Mouse (Mus musculus): ENCODE measurements at regions not wholly inside any gene's neighbourhood (a gene's known extent, or its start where the extent isn't known, plus 50 kb on each side); places are given as distances from the start of the nearest gene placed in this dataset.

GRCm38 (mm10) chr10:60932855-60933254 lies 101.5 kb upstream of the Unc5b start:
- no peak for TF ChIP-seq USF2 (conservative IDR thresholded peaks at IDR 0.05; ENCODE audit: low read depth, low read length)
- no peaks in the 10 kb centered on the region for H3K36me3 ChIP-seq (replicated peaks in 1 of 2; ENCODE audit: control insufficient read depth in 1 of 2, insufficient read depth in 1 of 2, low read length in 1 of 2)
- dilution Hi-C loops (cut with MboI; ENCODE audit: extremely low pct_ligation_motif_present, extremely low pct_unique_long_range_greater_than_20kb, low sequenced_read_pairs), result no loop called here
- no peak overlapping the region for H3K4me2 ChIP-seq (ENCODE audit: insufficient read depth, low read depth, poor library complexity, severe bottlenecking)
- no peak for DNase-seq (ENCODE audit: extremely low read depth)
- no peaks in the 10 kb centered on the region for H3K9me3 ChIP-seq (replicated peaks; ENCODE audit: low read length)
- H3K79me2 ChIP-seq (replicated peaks; ENCODE audit: control insufficient read depth, extremely low read depth, insufficient read depth, poor library complexity, severe bottlenecking), result no peaks in the 10 kb centered on the region
- H3K27me3 ChIP-seq (replicated peaks), result peaks cover 88% of the 10 kb centered on the region
- H3K4me1 ChIP-seq (ENCODE audit: control insufficient read depth in 1 of 2, insufficient read depth in 2 of 2), result peaks cover 0 to 6% of the 10 kb centered on the region in 2 experiments; a peak in 2 of 4 replicates
- in situ Hi-C loops (cut with MboI; ENCODE audit: low pct_ligation_motif_present, low pct_unique_long_range_greater_than_20kb, low sequenced_read_pairs), result no loop called here
- H3K4me3 ChIP-seq (replicated peaks in 1 of 3; ENCODE audit: low read depth in 2 of 3, low read length in 2 of 3, poor library complexity in 1 of 3), result no peak overlapping the region
- no peak overlapping the region for H3K27ac ChIP-seq (ENCODE audit: insufficient read depth, low read depth)
- H3K9ac ChIP-seq (ENCODE audit: insufficient read depth, low read depth), result no peak overlapping the region

DNA sequence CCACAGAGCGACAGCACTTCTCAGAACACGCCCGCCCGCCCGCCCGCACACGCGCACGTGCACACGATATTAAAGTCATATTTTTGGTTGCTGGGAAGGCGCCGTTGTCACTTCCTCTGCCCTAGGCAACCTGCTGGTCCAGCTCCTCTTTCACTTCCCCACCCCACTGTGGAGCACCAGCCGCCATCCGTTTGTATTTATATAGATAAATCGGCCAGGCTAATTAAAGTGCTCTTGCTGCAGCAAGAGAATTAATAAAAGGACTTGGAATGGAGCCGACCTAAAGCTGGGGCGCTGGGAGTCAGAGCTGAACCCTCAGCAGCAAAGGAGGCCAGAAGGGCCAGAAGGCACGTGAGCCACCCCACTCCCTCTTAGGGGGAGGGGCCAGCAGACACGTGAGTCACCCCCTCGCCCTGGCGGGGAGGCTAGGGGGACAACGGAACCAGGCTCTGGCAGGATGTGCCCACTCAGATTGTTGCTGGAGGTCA lies 100.6 kb upstream of the Unc5b start:
- Histone ChIP-seq H3K9ac (ENCODE audit: insufficient read depth, low read depth) (no peak overlapping the region), H3K79me2 (replicated peaks; ENCODE audit: control insufficient read depth, extremely low read depth, insufficient read depth, poor library complexity, severe bottlenecking) (no peaks in the 10 kb centered on the region), H3K27me3 (replicated peaks) (peaks cover 87% of the 10 kb centered on the region), H3K4me1 (ENCODE audit: control insufficient read depth in 1 of 2, insufficient read depth in 2 of 2) (peaks cover 0 to 6% of the 10 kb centered on the region in 2 experiments; a peak in 2 of 4 replicates), H3K4me3 (replicated peaks in 1 of 3; ENCODE audit: low read depth in 2 of 3, low read length in 2 of 3, poor library complexity in 1 of 3) (no peak overlapping the region), H3K36me3 (replicated peaks in 1 of 2; ENCODE audit: control insufficient read depth in 1 of 2, insufficient read depth in 1 of 2, low read length in 1 of 2) (no peaks in the 10 kb centered on the region), H3K4me2 (ENCODE audit: insufficient read depth, low read depth, poor library complexity, severe bottlenecking) (no peak overlapping the region), H3K27ac (ENCODE audit: insufficient read depth, low read depth) (no peak overlapping the region), H3K9me3 (replicated peaks; ENCODE audit: low read length) (no peaks in the 10 kb centered on the region)
- no peak for TF ChIP-seq ZKSCAN1 (IDR thresholded peaks at IDR 0.05; ENCODE audit: borderline replicate concordance, low read depth, low read length)
- no peak for TF ChIP-seq ELF1 (IDR thresholded peaks at IDR 0.05; ENCODE audit: low read depth, low read length)
- TF ChIP-seq BHLHE40 (IDR thresholded peaks at IDR 0.05; ENCODE audit: low read depth, low read length), result peak; percentile 85
- TF ChIP-seq TBP (conservative IDR thresholded peaks at IDR 0.05; ENCODE audit: low read depth, low read length), result no peak
- no peak for TF ChIP-seq CTCF (conservative IDR thresholded peaks at IDR 0.05 in 1 of 2, IDR thresholded peaks at IDR 0.05 in 1 of 2; ENCODE audit: low read depth in 2 of 2, low read length in 2 of 2)
- TF ChIP-seq USF2 (conservative IDR thresholded peaks at IDR 0.05; ENCODE audit: low read depth, low read length), result no peak
- TF ChIP-seq POLR2AphosphoS2 (IDR thresholded peaks at IDR 0.05; ENCODE audit: low read depth, low read length), result no peak
- in situ Hi-C loops (cut with MboI; ENCODE audit: low pct_ligation_motif_present, low pct_unique_long_range_greater_than_20kb, low sequenced_read_pairs) (no loop called here), dilution Hi-C loops (cut with MboI; ENCODE audit: extremely low pct_ligation_motif_present, extremely low pct_unique_long_range_greater_than_20kb, low sequenced_read_pairs) (no loop called here)
- no peak for DNase-seq (ENCODE audit: extremely low read depth)

GRCm38 (mm10) chr10:60928646-60929045 lies 97.3 kb upstream of the Unc5b start:
- TF ChIP-seq JUN (IDR thresholded peaks at IDR 0.05; ENCODE audit: insufficient read depth, low read depth, low read length) (no peak), ZNF384 (IDR thresholded peaks at IDR 0.05; ENCODE audit: low read depth, low read length) (no peak), PAX5 (IDR thresholded peaks at IDR 0.05; ENCODE audit: low read length) (no peak), RCOR1 (conservative IDR thresholded peaks at IDR 0.05; ENCODE audit: low read depth, low read length) (no peak), IRF4 (IDR thresholded peaks at IDR 0.05; ENCODE audit: low read depth, low read length) (no peak), MAX (IDR thresholded peaks at IDR 0.05; ENCODE audit: low read length) (no peak), SMC3 (IDR thresholded peaks at IDR 0.05; ENCODE audit: low read depth, low read length) (no peak)
- no peak overlapping the region for H3K9ac ChIP-seq (ENCODE audit: insufficient read depth, low read depth)
- H3K4me2 ChIP-seq (ENCODE audit: insufficient read depth, low read depth, poor library complexity, severe bottlenecking), result no peak overlapping the region
- in situ Hi-C loops (cut with MboI; ENCODE audit: low pct_ligation_motif_present, low pct_unique_long_range_greater_than_20kb, low sequenced_read_pairs) (no loop called here), dilution Hi-C loops (cut with MboI; ENCODE audit: extremely low pct_ligation_motif_present, extremely low pct_unique_long_range_greater_than_20kb, low sequenced_read_pairs) (no loop called here)
- DNase-seq (ENCODE audit: extremely low read depth), result no peak
- H3K27ac ChIP-seq (ENCODE audit: insufficient read depth, low read depth), result no peak overlapping the region
- H3K4me3 ChIP-seq (replicated peaks in 1 of 3; ENCODE audit: low read depth in 2 of 3, low read length in 2 of 3, poor library complexity in 1 of 3), result no peak overlapping the region
- peaks cover 88% of the 10 kb centered on the region for H3K27me3 ChIP-seq (replicated peaks)
- peaks cover 0 to 2% of the 10 kb centered on the region in 2 experiments; a peak in 2 of 4 replicates for H3K4me1 ChIP-seq (ENCODE audit: control insufficient read depth in 1 of 2, insufficient read depth in 2 of 2)
- no peaks in the 10 kb centered on the region for H3K9me3 ChIP-seq (replicated peaks; ENCODE audit: low read length)
- H3K79me2 ChIP-seq (replicated peaks; ENCODE audit: control insufficient read depth, extremely low read depth, insufficient read depth, poor library complexity, severe bottlenecking), result no peaks in the 10 kb centered on the region
- no peaks in the 10 kb centered on the region for H3K36me3 ChIP-seq (replicated peaks in 1 of 2; ENCODE audit: control insufficient read depth in 1 of 2, insufficient read depth in 1 of 2, low read length in 1 of 2)

Measured in CH12.LX (cell line).